Mouse (Mus musculus): Measurements from ENCODE around the gene Sec31a. TPM values are rescaled to one million over a fixed set of nuclear protein-coding genes. Genes with fewer than 3 reads are reported as not detected.

Gene Sec31a
- polyA plus RNA-seq, 1 experiment from 2014 or later, result 96.3 TPM

DNA sequence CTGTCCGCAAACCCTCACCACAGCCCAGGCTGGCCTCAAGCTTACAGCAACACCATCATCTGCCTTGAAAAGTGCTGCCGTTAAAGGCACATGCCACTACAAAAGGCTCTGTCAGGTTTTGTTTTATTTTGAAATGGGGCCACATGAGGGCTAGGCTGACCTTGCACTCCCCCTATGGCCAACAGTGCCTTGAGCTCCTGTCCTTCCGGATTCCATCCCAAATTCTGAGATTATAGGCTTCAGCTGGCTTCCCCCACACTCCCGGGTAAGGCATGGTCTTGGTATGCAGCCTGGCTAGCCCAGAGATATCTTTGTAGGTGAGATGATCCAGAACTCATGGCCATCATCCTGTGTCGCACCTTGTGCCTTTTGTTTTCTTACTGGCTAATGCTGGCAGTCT is 21.9 kb upstream of the Sec31a start:
- H3K4me1 ChIP-seq (ENCODE audit: insufficient read depth, low read depth, low read length), result no peaks in the 10 kb centered on the region
- H3K4me3 ChIP-seq (ENCODE audit: low read depth, low read length), result no peak overlapping the region
- TF ChIP-seq CTCF (IDR thresholded peaks at IDR 0.05), result no peak
- H3K36me3 ChIP-seq (ENCODE audit: insufficient read depth, low read length), result no peaks in the 10 kb centered on the region
- no peaks in the 10 kb centered on the region for H3K9me3 ChIP-seq (ENCODE audit: low read length)
- 90% methylated on average over 5 of the region's 5 CpGs for WGBS
- no peak overlapping the region for H3K9ac ChIP-seq (replicated peaks; ENCODE audit: low read depth)
- ATAC-seq (no peak), DNase-seq (ENCODE audit: low spot score) (no peak)
- H3K27me3 ChIP-seq (replicated peaks; ENCODE audit: insufficient read depth, low read length), result no peaks in the 10 kb centered on the region
- no peak overlapping the region for H3K4me2 ChIP-seq (replicated peaks; ENCODE audit: low read depth, low read length)
- no peak overlapping the region for H3K27ac ChIP-seq (ENCODE audit: low read length)

DNA sequence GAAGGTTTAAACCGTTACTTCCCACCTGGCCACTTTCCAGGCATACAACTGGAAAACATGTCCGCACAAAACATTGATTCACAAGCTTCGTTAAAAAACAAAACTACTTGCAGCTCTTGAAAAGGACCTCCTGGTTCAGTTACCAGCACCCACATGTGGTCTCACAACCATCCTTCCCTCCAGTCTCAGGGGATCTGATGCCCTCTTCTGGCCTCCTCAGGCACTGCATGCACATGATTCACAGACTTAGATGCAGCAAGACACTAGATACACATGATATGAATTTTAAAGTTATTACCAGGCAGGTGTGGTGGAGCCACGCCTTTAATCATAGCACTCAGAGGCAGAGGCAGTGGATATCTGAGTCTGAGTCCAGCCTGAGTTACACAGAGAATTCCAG is 21.1 kb upstream of the Sec31a start:
- Histone ChIP-seq H3K27ac (ENCODE audit: low read length) (no peak overlapping the region), H3K36me3 (ENCODE audit: insufficient read depth, low read length) (no peaks in the 10 kb centered on the region), H3K4me3 (ENCODE audit: low read depth, low read length) (no peak overlapping the region), H3K4me1 (ENCODE audit: insufficient read depth, low read depth, low read length) (no peaks in the 10 kb centered on the region), H3K9me3 (ENCODE audit: low read length) (no peaks in the 10 kb centered on the region), H3K9ac (replicated peaks; ENCODE audit: low read depth) (no peak overlapping the region), H3K27me3 (replicated peaks; ENCODE audit: insufficient read depth, low read length) (no peaks in the 10 kb centered on the region), H3K4me2 (replicated peaks; ENCODE audit: low read depth, low read length) (no peak overlapping the region)
- DNase-seq (ENCODE audit: low spot score) (no peak), ATAC-seq (no peak)
- WGBS, result 95% methylated on average over 4 of the region's 4 CpGs
- no peak for TF ChIP-seq EP300 (IDR thresholded peaks at IDR 0.05)
- TF ChIP-seq CTCF (IDR thresholded peaks at IDR 0.05), result peak; percentile 42; the same call in 1 of the 2 replicates

DNA sequence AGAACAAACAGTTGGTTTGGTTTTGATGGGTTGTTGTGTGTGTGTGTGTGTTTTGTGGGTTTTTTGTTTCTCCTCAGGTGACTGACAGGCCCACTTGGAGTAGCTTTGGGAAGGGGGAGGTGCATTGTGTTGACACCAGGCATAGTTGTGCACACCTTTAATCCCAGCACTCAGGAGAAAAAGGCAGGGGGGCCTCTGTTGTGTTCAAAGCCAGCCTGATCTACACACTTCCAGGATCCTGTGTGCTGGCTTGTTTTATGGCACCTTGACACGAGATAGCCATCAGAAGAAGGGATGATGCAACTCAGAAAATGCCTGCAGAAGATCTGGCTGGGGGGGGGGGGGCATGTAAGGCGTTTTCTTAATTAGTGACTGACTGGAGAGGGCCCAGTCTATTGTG is 14.9 kb upstream of the Sec31a start:
- Histone ChIP-seq H3K4me2 (replicated peaks; ENCODE audit: low read depth, low read length) (no peak overlapping the region), H3K27ac (ENCODE audit: low read length) (no peak overlapping the region), H3K4me3 (ENCODE audit: low read depth, low read length) (no peak overlapping the region), H3K9me3 (ENCODE audit: low read length) (no peaks in the 10 kb centered on the region), H3K27me3 (replicated peaks; ENCODE audit: insufficient read depth, low read length) (no peaks in the 10 kb centered on the region), H3K36me3 (ENCODE audit: insufficient read depth, low read length) (no peaks in the 10 kb centered on the region; the same call in 1 of the 2 replicates), H3K9ac (replicated peaks; ENCODE audit: low read depth) (no peak overlapping the region), H3K4me1 (ENCODE audit: insufficient read depth, low read depth, low read length) (peaks cover 21% of the 10 kb centered on the region)
- WGBS, result 58% methylated on average over 2 of the region's 2 CpGs
- no peak for TF ChIP-seq EP300 (IDR thresholded peaks at IDR 0.05)
- TF ChIP-seq CTCF (IDR thresholded peaks at IDR 0.05), result no peak
- ATAC-seq (no peak), DNase-seq (ENCODE audit: low spot score) (no peak)

DNA sequence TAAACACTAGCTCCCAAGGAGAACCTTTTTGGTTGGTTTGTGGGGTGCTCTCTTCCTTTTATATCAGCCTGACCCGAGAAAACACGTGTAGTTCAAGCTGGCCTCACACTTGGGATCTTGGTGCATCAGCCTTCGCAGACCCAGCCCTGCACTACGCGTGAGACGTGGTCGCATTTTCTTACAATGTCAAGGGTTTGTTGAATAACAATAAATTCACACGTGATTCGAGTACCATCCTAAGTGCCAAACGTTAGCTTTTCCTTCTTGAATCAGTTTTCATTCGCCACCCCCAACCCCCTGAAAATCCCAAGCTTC is 14.0 kb upstream of the Sec31a start:
- peak overlapping the region; percentile 88 for H3K27ac ChIP-seq (ENCODE audit: low read length)
- peak overlapping the region; percentile 88 for H3K9ac ChIP-seq (replicated peaks; ENCODE audit: low read depth)
- H3K4me3 ChIP-seq (ENCODE audit: low read depth, low read length), result peak overlapping the region; percentile 72
- TF ChIP-seq EP300 (IDR thresholded peaks at IDR 0.05), result no peak
- no peak for TF ChIP-seq CTCF (IDR thresholded peaks at IDR 0.05)
- H3K4me1 ChIP-seq (ENCODE audit: insufficient read depth, low read depth, low read length), result peaks cover 21% of the 10 kb centered on the region
- DNase-seq (ENCODE audit: low spot score) (no peak), ATAC-seq (no peak)
- H3K27me3 ChIP-seq (replicated peaks; ENCODE audit: insufficient read depth, low read length), result no peaks in the 10 kb centered on the region
- peak overlapping the region; percentile 78 for H3K4me2 ChIP-seq (replicated peaks; ENCODE audit: low read depth, low read length)
- no peaks in the 10 kb centered on the region for H3K9me3 ChIP-seq (ENCODE audit: low read length)
- WGBS, result 4% methylated on average over 11 of the region's 11 CpGs
- H3K36me3 ChIP-seq (ENCODE audit: insufficient read depth, low read length), result no peaks in the 10 kb centered on the region; the same call in 1 of the 2 replicates

DNA sequence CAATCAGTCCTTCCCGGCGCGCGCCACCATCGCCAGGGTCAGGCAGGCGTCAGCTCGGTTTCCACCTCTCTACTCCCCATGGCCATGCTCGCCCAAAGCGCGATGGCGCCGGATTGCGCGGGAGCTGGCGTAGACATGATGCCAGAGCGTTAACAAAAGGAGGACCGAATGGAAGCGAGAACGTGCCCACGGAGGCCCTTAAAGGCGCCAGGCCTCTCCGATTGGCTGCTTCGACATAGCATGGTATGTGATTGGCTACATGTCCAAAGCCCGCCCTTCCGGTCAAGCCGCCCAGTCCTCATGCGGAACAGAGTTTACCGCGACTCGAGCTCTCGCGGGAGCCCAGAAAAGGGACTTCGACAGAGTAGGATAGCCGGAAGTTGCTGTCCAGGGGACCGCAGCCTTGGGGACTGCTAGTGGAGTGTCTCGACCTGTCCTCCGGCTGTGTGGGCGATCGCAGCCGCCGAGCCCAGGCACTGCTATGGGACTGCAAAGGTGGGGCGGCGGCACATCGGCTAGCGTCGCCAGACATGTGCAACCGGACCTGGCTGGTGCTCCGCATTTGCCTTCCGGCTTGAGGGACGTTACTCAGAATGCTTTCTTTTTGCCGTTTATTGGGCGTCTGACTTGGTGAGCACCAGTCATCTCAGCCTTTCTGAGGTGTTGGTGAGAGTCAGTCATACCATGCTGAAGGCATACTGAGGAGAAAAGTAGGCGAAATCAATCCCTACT is 13.5 kb upstream of the Sec31a start:
- peak; percentile 81; the same call in 1 of the 2 replicates for TF ChIP-seq EP300 (IDR thresholded peaks at IDR 0.05)
- TF ChIP-seq CTCF (IDR thresholded peaks at IDR 0.05), result no peak
- ATAC-seq (peak; percentile 100), DNase-seq (ENCODE audit: low spot score) (peak; percentile 99)
- under 1% methylated on average over 53 of the region's 53 CpGs for WGBS
- Histone ChIP-seq H3K27me3 (replicated peaks; ENCODE audit: insufficient read depth, low read length) (no peaks in the 10 kb centered on the region), H3K36me3 (ENCODE audit: insufficient read depth, low read length) (no peaks in the 10 kb centered on the region; the same call in 1 of the 2 replicates), H3K4me2 (replicated peaks; ENCODE audit: low read depth, low read length) (peak overlapping the region; percentile 78), H3K4me1 (ENCODE audit: insufficient read depth, low read depth, low read length) (peaks cover 22% of the 10 kb centered on the region), H3K27ac (ENCODE audit: low read length) (peak overlapping the region; percentile 88), H3K4me3 (ENCODE audit: low read depth, low read length) (peak overlapping the region; percentile 72), H3K9ac (replicated peaks; ENCODE audit: low read depth) (peak overlapping the region; percentile 88), H3K9me3 (ENCODE audit: low read length) (no peaks in the 10 kb centered on the region)

DNA sequence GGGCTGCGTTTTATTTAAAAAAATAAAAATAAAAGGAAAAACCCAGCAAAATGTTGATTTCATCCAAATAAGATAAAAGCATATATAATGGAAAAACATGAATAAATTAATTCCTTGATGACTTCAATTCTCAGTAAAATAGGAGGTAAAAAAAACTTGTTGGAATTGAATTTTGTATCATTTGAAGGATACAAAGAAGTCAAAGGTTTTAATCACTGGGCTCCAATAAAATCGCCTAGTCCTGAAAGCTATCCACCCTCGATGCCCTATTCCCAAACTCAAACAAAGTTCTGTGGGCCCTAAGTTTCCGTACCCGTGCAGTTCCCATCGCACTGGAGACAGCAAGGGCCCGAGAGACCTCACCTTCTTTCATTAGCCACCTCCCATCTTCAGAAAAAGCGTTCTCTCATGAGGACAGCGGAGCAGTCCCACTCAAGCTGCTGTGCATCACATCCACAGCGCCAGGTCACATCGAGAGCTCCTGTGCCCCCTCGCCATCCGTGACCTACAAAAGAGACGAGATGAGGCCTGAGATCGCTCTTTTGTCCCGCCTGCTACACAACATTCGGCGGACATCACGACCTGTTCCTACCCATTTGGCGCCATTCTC is 12.8 kb upstream of the Sec31a start:
- Histone ChIP-seq H3K4me3 (ENCODE audit: low read depth, low read length) (peak overlapping the region; percentile 72), H3K36me3 (ENCODE audit: insufficient read depth, low read length) (no peaks in the 10 kb centered on the region; the same call in 1 of the 2 replicates), H3K4me1 (ENCODE audit: insufficient read depth, low read depth, low read length) (peaks cover 24% of the 10 kb centered on the region), H3K27ac (ENCODE audit: low read length) (peak overlapping the region; percentile 88), H3K9ac (replicated peaks; ENCODE audit: low read depth) (peak overlapping the region; percentile 35), H3K9me3 (ENCODE audit: low read length) (no peaks in the 10 kb centered on the region), H3K4me2 (replicated peaks; ENCODE audit: low read depth, low read length) (peak overlapping the region; percentile 78), H3K27me3 (replicated peaks; ENCODE audit: insufficient read depth, low read length) (no peaks in the 10 kb centered on the region)
- no peak for TF ChIP-seq EP300 (IDR thresholded peaks at IDR 0.05)
- no peak for TF ChIP-seq CTCF (IDR thresholded peaks at IDR 0.05)
- ATAC-seq (peak; percentile 28), DNase-seq (ENCODE audit: low spot score) (no peak)
- WGBS, result under 1% methylated on average over 20 of the region's 20 CpGs

All from lung, postnatal 0 days (tissue).